Mouse (Mus musculus) neural tube, embryonic 13.5 days (tissue): ENCODE measurements around the gene Kat6b. TPM values are rescaled to one million over a fixed set of nuclear protein-coding genes. Genes with fewer than 3 reads are reported as not detected.
A peak's percentile ranks its signal among the peaks of the same experiment; 100 is the strongest.
"Not testable (repeated sequence)": the region's sequence is repeated elsewhere in the genome, so short reads cannot be mapped to it uniquely, and the experiment has no call there.

ENCODE experiments used
- ATAC-seq: fragments of 200-750 bp; cut with Nextera tagmentation; 2 replicates; pipeline ENCODE4 v1.8.0; 2017; ENCODE audit warnings: low read depth, mild to moderate bottlenecking, moderate TSS enrichment, moderate library complexity
- H3K27ac ChIP-seq: fragments of 300-500 bp; sonication (generic); replicated peaks from 2 replicates; pipeline ENCODE4 v1.5.1; 2015; ENCODE audit warnings: moderate library complexity, mild to moderate bottlenecking, inconsistent platforms
- H3K27me3 ChIP-seq: fragments of 300-500 bp; sonication (generic); 2 replicates; pipeline ENCODE4 v1.6.1; 2015; ENCODE audit warnings: mild to moderate bottlenecking, inconsistent platforms
- H3K36me3 ChIP-seq: fragments of 300-500 bp; sonication (generic); 2 replicates; pipeline ENCODE4 v1.6.1; 2015; ENCODE audit warnings: mild to moderate bottlenecking, inconsistent platforms
- H3K4me1 ChIP-seq: fragments of 300-500 bp; sonication (generic); replicated peaks from 2 replicates; pipeline ENCODE4 v1.6.1; 2015; ENCODE audit warnings: inconsistent platforms
- H3K4me2 ChIP-seq: fragments of 300-500 bp; sonication (generic); 2 replicates; pipeline ENCODE4 v1.6.1; 2015; ENCODE audit warnings: inconsistent platforms, mild to moderate bottlenecking, moderate library complexity
- H3K4me3 ChIP-seq: fragments of 300-500 bp; sonication (generic); 2 replicates; pipeline ENCODE4 v1.5.1; 2015; ENCODE audit warnings: mild to moderate bottlenecking, inconsistent platforms
- H3K9ac ChIP-seq: fragments of 300-500 bp; sonication (generic); 2 replicates; pipeline ENCODE4 v1.6.1; 2015; ENCODE audit warnings: moderate library complexity, mild to moderate bottlenecking, inconsistent platforms
- H3K9me3 ChIP-seq: fragments of 300-500 bp; sonication (generic); 2 replicates; pipeline ENCODE4 v1.6.1; 2016; ENCODE audit warnings: inconsistent platforms
- WGBS: fragments of 180-500 bp; shearing (Covaris S2); methylation state at CpG from one replicate; pipeline ENCODE4 v1.1.7; 2015; 5-methylcytosine and 5-hydroxymethylcytosine counted together
- polyA plus RNA-seq: library from polyadenylated mRNA; unstranded; fragments of >200 nt; fragmentation: Nextera tagmentation; extraction: Ambion mirVana; gene quantifications from 2 replicates; pipeline ENCODE4 v1.2.1, GENCODE M21; 2015

The Kat6b gene
- polyA plus RNA-seq, 1 experiment from 2014 or later, result 19.6 TPM

GRCm38 (mm10) chr14:21509111-21509905 is 28.1 kb downstream of the Kat6b start:
- no peak overlapping the region for H3K4me2 ChIP-seq

GRCm38 (mm10) chr14:21511438-21511837 is 30.2 kb downstream of the Kat6b start:
- Histone ChIP-seq H3K9ac (no peak overlapping the region), H3K9me3 (no peaks in the 10 kb centered on the region), H3K4me1 (peaks cover 6% of the 10 kb centered on the region; the same call in 1 of the 2 replicates), H3K36me3 (peaks cover 12% of the 10 kb centered on the region), H3K27ac (no peak overlapping the region), H3K27me3 (no peaks in the 10 kb centered on the region), H3K4me2 (no peak overlapping the region), H3K4me3 (no peak overlapping the region)
- no peak for ATAC-seq
- 91% methylated on average over 6 of the region's 6 CpGs for WGBS

More at GRCm38 (mm10) chr14:21509111-21509905, 28.1 kb downstream of the Kat6b start:
- no peaks in the 10 kb centered on the region for H3K9me3 ChIP-seq
- H3K4me1 ChIP-seq, result peaks cover 15% of the 10 kb centered on the region
- no peak overlapping the region for H3K4me3 ChIP-seq
- peaks cover 9% of the 10 kb centered on the region; the same call in 1 of the 2 replicates for H3K36me3 ChIP-seq
- ATAC-seq, result no peak
- WGBS, result 92% methylated on average over 3 of the region's 3 CpGs
- no peaks in the 10 kb centered on the region for H3K27me3 ChIP-seq
- H3K27ac ChIP-seq, result no peak overlapping the region
- H3K9ac ChIP-seq, result no peak overlapping the region

- H3K4me2 ChIP-seq, result no peak overlapping the region
- no peak overlapping the region for H3K9ac ChIP-seq
- H3K27me3 ChIP-seq, result no peaks in the 10 kb centered on the region
- WGBS, result 99% methylated on average over 5 of the region's 5 CpGs
- no peaks in the 10 kb centered on the region for H3K9me3 ChIP-seq
- H3K27ac ChIP-seq, result no peak overlapping the region
- ATAC-seq, result no peak
- no peak overlapping the region for H3K4me3 ChIP-seq
- peaks cover 25% of the 10 kb centered on the region for H3K4me1 ChIP-seq
- peaks cover 35% of the 10 kb centered on the region for H3K36me3 ChIP-seq
Observed at GRCm38 (mm10) chr14:21515505-21515904, 34.3 kb downstream of the Kat6b start.

- Histone ChIP-seq H3K4me1 (peaks cover 44% of the 10 kb centered on the region), H3K4me3 (no peak overlapping the region), H3K27ac (no peak overlapping the region), H3K9me3 (no peaks in the 10 kb centered on the region), H3K36me3 (peaks cover 40% of the 10 kb centered on the region), H3K9ac (no peak overlapping the region), H3K27me3 (no peaks in the 10 kb centered on the region), H3K4me2 (no peak overlapping the region)
- no peak for ATAC-seq
- 94% methylated on average over 3 of the region's 3 CpGs for WGBS
Observed at GRCm38 (mm10) chr14:21519307-21519706, 38.1 kb downstream of the Kat6b start.

GRCm38 (mm10) chr14:21520496-21520895 is 39.3 kb downstream of the Kat6b start:
- WGBS, result 93% methylated on average over 7 of the region's 7 CpGs
- H3K27ac ChIP-seq, result 0 out of 2 replicates have a peak overlapping the region, but pooled peaks have one; percentile 33
- no peak overlapping the region for H3K9ac ChIP-seq
- H3K4me3 ChIP-seq, result no peak overlapping the region
- ATAC-seq, result no peak
- H3K9me3 ChIP-seq, result no peaks in the 10 kb centered on the region
- no peaks in the 10 kb centered on the region for H3K27me3 ChIP-seq
- H3K4me2 ChIP-seq, result no peak overlapping the region
- peaks cover 52% of the 10 kb centered on the region for H3K4me1 ChIP-seq
- H3K36me3 ChIP-seq, result peaks cover 39% of the 10 kb centered on the region

- H3K27me3 ChIP-seq, H3K4me3 ChIP-seq, H3K9me3 ChIP-seq, H3K27ac ChIP-seq, H3K4me2 ChIP-seq, H3K9ac ChIP-seq, ATAC-seq: not testable (repeated sequence)
- Histone ChIP-seq H3K4me1 (peaks cover 58% of the 10 kb centered on the region), H3K36me3 (peaks cover 30% of the 10 kb centered on the region)
- WGBS, result 79% methylated on average over 4 of the region's 4 CpGs
Observed at GRCm38 (mm10) chr14:21521496-21521895, 40.3 kb downstream of the Kat6b start.

GRCm38 (mm10) chr14:21522312-21522978 is 41.2 kb downstream of the Kat6b start:
- no peak overlapping the region for H3K9ac ChIP-seq
- no peak for ATAC-seq
- no peaks in the 10 kb centered on the region for H3K9me3 ChIP-seq
- H3K36me3 ChIP-seq, result peaks cover 20% of the 10 kb centered on the region
- H3K4me1 ChIP-seq, result peaks cover 61% of the 10 kb centered on the region
- H3K27me3 ChIP-seq, result no peaks in the 10 kb centered on the region
- H3K4me3 ChIP-seq, result no peak overlapping the region
- no peak overlapping the region for H3K4me2 ChIP-seq
- H3K27ac ChIP-seq, result no peak overlapping the region
- WGBS, result 93% methylated on average over 16 of the region's 16 CpGs

- Histone ChIP-seq H3K36me3 (peaks cover 13% of the 10 kb centered on the region; the same call in 1 of the 2 replicates), H3K27ac (peak overlapping the region; percentile 55; the same call in 1 of the 2 replicates), H3K4me1 (peaks cover 65% of the 10 kb centered on the region), H3K9ac (no peak overlapping the region), H3K27me3 (no peaks in the 10 kb centered on the region), H3K4me2 (no peak overlapping the region), H3K4me3 (no peak overlapping the region), H3K9me3 (no peaks in the 10 kb centered on the region)
- no peak for ATAC-seq
- 73% methylated on average over 9 of the region's 9 CpGs for WGBS
Observed at GRCm38 (mm10) chr14:21523234-21523633, 42.0 kb downstream of the Kat6b start.

GRCm38 (mm10) chr14:21523851-21524441 is 42.7 kb downstream of the Kat6b start:
- 0 out of 2 replicates have a peak, but pooled peaks cover 9% of the 10 kb centered on the region for H3K36me3 ChIP-seq
- H3K4me1 ChIP-seq, result peaks cover 67% of the 10 kb centered on the region
- no peak overlapping the region for H3K4me3 ChIP-seq
- peak overlapping the region; percentile 59 for H3K27ac ChIP-seq
- no peak for ATAC-seq
- H3K27me3 ChIP-seq, result no peaks in the 10 kb centered on the region
- no peak overlapping the region for H3K4me2 ChIP-seq
- H3K9me3 ChIP-seq, result no peaks in the 10 kb centered on the region
- 55% methylated on average over 3 of the region's 3 CpGs for WGBS
- no peak overlapping the region for H3K9ac ChIP-seq

- 64% methylated on average over 4 of the region's 4 CpGs for WGBS
- ATAC-seq, result no peak
- Histone ChIP-seq H3K9me3 (no peaks in the 10 kb centered on the region), H3K27me3 (no peaks in the 10 kb centered on the region), H3K4me1 (peaks cover 53% of the 10 kb centered on the region), H3K27ac (no peak overlapping the region), H3K9ac (no peak overlapping the region), H3K4me2 (no peak overlapping the region), H3K36me3 (0 out of 2 replicates have a peak, but pooled peaks cover 4% of the 10 kb centered on the region), H3K4me3 (no peak overlapping the region)
Observed at GRCm38 (mm10) chr14:21525674-21526073, 44.4 kb downstream of the Kat6b start.

GRCm38 (mm10) chr14:21533566-21533965 is 52.3 kb downstream of the Kat6b start:
- Histone ChIP-seq H3K36me3 (no peaks in the 10 kb centered on the region), H3K27me3 (no peaks in the 10 kb centered on the region), H3K9ac (no peak overlapping the region), H3K4me2 (no peak overlapping the region), H3K9me3 (no peaks in the 10 kb centered on the region), H3K4me1 (peaks cover 44% of the 10 kb centered on the region), H3K4me3 (no peak overlapping the region), H3K27ac (0 out of 2 replicates have a peak overlapping the region, but pooled peaks have one; percentile 13)
- WGBS, result 53% methylated on average over 4 of the region's 4 CpGs
- ATAC-seq, result no peak; the same call in 1 of the 2 replicates

- no peaks in the 10 kb centered on the region for H3K9me3 ChIP-seq
- no peaks in the 10 kb centered on the region for H3K36me3 ChIP-seq
- H3K4me2 ChIP-seq, result no peak overlapping the region
- H3K9ac ChIP-seq, result no peak overlapping the region
- H3K27me3 ChIP-seq, result no peaks in the 10 kb centered on the region
- no peak for ATAC-seq
- peak overlapping the region; percentile 25; the same call in 1 of the 2 replicates for H3K27ac ChIP-seq
- WGBS, result 71% methylated on average over 2 of the region's 2 CpGs
- H3K4me1 ChIP-seq, result peaks cover 41% of the 10 kb centered on the region
- no peak overlapping the region for H3K4me3 ChIP-seq
Observed at GRCm38 (mm10) chr14:21534066-21534465, 52.8 kb downstream of the Kat6b start.
